Mouse (Mus musculus) CD4-positive, CD25-positive, alpha-beta regulatory T cell, adult 2 months (primary cell): ENCODE measurements around the gene Trp53rka.
"Not testable (repeated sequence)": the region's sequence is repeated elsewhere in the genome, so short reads cannot be mapped to it uniquely, and the experiment has no call there.

Source experiments
- DNase-seq: peaks from one replicate; pipeline ENCODE4 v3.0.0-alpha.2; 2012; ENCODE audit warnings: low read depth, low spot score

Gene Trp53rka

DNA sequence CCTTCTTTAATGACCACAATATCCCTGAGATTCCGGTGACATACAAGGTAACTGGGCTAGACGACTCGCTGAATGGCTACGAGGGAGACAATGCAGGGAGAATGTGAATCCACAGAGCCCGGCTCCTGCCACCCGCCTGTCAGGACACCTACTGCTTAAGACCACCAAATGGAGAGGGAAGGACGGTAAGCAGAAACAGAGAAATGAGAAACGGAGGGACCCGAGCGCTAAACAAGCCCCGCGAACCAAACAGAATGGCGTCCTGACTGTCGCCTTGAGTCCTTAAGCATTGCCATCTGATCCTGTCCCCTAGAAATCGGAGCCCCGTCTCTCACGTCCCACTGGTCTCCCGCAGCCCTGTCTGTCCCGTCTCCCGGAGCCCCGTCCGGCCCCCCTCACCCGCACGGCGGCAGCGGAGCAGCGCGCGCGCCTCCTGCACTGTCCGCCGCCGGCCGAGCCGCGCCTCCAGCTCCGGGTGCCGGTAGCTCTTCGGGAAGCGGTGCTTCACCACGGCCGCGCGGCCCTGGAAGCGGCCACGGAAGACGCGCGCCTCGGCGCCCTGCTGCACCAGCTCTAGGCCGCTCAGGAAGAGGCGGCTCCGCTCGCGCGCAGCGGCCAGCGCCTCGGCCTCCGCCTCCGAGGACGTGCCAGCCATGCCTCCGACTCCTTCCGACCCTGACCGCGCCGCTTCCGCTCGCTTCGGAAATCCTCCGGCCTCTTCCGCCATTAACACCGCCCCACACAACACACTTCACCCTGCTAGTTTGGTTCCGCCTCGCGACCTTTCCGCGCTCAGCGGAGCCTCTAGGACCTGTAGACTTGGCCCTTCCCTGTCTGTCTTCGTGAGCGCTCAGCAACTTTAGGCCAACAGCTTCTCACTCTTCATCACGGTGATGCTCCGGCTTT lies at the start of gene Trp53rka:
Gene Trp53rka (minus strand): TSS at position 677 of the 906 bp plus-strand sequence.
- DNase-seq: peak; percentile 78

DNA sequence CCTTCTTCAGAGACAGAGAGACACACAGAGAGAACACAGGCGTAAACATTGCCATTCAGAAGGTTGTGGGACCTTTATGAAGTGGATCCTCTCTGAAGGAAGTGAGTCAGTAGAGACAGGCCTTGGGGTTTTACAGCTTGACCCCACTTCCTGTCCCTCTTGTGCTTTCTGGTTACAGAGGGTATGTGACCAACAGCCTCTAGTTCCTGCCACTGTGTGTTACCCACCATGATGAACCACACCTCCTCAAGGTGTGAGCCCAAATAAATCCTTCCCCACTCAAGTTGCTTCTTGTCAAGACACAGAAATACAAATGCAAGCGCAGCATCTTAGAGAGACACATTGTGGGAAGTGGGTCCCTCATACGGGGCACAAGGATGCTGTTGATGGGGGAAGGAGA lies 47.9 kb upstream of the Trp53rka start:
- no peak for DNase-seq

DNA sequence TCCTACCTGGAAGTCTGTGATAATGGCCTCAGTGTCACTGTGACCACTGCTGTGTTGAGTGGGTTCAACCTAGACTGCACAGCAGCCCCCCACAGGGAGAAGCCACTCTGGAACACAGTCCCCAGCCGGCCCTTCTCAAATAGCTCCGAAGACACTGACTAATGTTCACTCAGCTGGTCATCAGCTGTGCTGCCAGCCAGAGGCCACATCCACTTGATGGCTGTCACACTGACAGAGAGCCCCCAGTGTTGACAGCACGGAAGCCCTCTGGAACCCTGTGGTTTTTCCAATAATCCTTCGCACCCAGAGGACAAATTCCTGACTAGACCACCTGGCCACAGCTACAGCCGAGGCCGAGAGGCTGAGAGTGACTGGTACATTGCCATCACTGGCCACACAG lies 40.7 kb upstream of the Trp53rka start:
- no peak for DNase-seq

DNA sequence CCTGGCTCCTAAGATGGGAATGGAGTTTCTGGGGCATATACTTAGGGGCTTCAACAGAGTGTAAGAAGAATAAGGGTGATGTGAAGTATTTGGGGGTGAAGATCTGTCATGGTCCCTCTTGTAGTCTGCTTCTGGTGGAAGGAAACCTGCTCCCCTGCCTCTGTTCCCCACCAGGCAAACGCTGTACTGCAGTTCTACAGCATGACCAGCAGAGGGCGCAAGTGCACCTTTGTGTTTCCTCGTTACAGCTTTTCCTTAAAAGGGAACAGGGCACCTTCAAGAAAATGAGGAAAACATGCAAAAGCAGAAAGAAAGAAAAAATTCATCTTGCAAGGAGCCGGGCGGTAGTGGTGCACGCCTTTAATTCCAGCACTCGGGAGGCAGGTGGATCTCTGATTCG lies 36.0 kb upstream of the Trp53rka start:
- DNase-seq: peak; percentile 70

DNA sequence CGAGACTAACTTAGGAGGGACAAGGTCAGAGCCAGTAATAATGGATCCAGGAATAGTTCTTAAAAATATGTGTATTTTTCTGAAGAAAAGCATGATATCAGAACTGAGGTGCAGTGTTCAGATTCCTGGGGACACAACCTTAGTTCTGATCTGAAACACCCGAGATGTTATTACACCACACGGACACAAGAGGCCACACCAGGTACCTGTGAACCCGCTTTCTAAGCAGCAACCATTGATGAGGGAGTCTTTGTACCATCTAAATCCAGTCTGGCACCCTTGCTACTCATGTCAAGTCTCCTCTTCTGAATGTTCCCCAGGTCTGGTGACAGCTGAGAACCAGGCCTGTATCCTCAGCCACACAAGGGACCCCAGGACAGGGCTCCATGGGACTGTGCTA lies 32.5 kb upstream of the Trp53rka start:
- no peak for DNase-seq

DNA sequence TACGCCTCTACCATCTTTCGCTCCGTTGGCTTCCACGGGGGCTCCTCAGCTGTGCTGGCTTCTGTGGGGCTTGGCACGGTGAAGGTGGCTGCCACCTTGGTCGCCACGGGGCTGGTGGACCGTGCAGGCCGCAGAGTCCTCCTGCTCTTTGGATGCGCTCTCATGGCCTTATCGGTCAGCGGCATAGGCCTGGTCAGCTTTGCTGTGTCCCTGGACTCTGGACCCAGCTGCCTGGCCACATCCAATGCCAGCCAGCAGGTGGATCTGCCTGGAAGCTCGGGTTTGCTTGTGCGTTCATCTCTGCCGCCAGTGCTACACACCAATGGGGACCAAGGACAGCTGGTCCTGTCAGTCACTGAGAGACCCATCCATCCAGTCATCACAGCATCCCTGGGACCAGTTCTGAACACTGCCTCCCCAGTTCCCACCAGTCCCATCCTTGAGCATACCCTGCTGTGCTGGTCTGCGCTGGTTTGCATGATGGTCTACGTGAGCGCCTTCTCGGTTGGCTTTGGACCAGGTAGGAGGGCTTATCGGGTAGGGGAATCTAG lies 22.1 kb upstream of the Trp53rka start:
- no peak for DNase-seq

DNA sequence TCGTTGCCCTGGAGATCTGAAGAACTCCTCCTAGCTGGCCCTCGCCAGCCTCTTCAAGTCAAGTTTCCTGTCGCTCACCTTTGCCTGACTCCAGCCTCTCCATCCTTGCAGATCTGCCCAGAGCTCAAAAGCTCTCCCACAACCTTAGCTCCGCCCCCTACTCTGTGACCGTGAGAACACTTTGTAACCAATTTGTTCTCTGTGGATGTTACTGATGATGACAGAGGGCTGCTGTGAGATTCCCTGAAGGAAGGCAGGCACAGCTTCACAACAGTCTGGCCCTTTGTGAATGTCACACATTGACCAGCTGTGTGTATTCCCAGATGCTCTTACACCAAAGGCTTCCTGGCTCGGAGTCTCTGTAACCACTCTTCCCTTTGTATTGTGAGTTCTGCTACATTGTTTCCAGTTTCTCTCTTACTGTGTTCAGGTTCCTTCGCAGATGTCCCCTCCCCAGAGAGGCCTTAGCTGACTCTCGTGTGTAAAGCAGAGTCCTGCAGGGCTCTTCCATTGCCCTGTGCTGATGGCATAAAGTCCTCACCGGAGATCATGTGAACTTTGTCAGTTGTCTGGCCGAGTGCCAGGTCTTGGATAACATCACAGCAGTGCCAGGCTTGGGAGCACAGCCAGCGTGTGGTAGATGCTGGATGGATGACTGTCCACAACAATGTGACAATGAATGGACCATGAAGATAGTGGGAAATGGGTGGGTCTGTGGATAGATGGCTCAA lies 19.9 kb upstream of the Trp53rka start:
- DNase-seq: no peak

DNA sequence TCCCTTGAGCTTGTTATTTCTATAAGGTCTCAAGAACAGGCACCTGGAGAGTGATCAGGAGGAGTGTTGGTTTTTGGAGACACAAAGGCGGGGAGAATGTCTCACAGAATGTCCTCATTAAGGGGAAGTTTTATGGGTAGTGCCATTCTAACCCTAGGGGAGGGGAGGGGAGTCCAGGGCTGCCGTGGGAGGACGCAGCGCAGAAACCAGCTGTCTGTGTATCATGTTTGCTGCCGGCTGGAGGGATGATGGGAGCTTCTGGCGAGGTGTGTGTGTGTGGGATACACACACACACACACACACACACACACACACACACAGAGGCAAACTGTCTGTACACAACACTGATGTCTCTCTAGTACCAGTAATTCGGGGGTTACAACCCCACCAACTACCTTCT lies 19.3 kb upstream of the Trp53rka start:
- no peak for DNase-seq

DNA sequence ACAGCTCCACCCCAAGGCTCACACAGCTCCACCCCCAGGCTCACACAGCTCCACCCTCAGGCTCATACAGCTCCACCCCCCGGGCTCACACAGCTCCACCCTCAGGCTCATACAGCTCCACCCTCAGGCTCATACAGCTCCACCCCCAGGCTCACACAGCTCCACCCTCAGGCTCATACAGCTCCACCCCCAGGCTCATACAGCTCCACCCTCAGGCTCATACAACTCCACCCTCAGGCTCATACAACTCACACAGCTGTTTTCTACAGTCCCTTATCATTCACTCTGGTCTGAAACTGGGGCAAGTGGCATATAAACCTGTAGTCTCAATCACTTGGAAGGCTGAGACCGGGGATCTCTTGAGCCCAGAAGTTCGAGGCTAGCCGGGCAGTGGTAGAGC lies 18.4 kb upstream of the Trp53rka start:
- not testable (repeated sequence) for DNase-seq

DNA sequence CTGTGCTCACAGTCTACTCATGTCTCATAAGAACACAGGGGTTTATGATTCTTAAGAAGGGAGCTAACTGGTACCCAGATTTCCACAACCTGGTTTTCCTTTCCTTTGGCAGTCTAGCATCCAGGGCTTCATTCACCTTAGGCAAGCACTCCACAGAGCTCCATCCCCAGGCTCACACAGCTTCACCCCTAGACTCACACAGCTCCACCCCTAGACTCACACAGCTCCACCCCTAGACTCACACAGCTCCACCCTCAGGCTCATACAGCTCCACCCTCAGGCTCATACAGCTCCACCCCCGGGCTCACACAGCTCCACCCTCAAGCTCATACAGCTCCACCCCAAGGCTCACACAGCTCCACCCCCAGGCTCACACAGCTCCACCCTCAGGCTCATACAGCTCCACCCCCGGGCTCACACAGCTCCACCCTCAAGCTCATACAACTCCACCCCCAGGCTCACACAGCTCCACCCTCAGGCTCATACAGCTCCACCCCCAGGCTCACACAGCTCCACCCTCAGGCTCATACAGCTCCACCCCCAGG lies 17.9 kb upstream of the Trp53rka start:
- not testable (repeated sequence) for DNase-seq

DNA sequence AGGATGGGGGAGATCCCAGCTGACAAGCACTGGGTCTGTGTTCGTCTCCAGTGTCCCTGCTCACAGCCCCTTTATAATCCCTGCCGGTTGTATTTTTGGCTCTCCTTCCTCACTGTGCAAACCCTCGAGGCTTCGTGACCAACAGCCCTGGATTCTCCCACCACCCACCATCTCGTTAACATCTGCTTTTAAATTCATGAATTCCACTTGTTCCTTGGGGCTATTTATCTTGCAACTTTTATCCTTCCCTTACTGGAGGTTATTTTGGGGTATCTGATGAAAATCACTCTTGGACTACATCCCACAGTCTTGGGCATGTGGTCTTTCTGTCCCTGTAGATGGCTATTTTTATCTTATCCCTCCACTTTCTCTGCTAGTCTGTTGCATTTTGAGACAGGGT lies 17.3 kb upstream of the Trp53rka start:
- DNase-seq: no peak

DNA sequence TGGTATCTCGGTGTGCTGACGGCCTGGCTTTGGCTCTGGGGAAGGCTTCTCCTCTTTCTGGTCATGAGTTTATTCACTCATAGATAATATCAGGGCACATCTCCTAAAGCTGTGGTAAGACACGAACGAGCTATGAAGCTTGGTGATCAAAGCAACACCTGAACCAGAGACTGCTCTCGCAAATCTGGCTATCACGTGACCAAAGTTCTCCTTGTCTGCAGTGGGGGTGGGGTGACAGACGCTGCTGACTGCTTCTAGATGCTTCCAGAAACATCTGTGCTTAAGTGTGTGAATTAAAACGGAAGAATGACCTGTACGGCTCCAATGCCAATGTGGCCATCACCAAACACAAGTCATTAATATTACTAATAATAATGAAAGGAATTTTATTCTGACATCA lies 16.6 kb upstream of the Trp53rka start:
- DNase-seq: peak; percentile 28

DNA sequence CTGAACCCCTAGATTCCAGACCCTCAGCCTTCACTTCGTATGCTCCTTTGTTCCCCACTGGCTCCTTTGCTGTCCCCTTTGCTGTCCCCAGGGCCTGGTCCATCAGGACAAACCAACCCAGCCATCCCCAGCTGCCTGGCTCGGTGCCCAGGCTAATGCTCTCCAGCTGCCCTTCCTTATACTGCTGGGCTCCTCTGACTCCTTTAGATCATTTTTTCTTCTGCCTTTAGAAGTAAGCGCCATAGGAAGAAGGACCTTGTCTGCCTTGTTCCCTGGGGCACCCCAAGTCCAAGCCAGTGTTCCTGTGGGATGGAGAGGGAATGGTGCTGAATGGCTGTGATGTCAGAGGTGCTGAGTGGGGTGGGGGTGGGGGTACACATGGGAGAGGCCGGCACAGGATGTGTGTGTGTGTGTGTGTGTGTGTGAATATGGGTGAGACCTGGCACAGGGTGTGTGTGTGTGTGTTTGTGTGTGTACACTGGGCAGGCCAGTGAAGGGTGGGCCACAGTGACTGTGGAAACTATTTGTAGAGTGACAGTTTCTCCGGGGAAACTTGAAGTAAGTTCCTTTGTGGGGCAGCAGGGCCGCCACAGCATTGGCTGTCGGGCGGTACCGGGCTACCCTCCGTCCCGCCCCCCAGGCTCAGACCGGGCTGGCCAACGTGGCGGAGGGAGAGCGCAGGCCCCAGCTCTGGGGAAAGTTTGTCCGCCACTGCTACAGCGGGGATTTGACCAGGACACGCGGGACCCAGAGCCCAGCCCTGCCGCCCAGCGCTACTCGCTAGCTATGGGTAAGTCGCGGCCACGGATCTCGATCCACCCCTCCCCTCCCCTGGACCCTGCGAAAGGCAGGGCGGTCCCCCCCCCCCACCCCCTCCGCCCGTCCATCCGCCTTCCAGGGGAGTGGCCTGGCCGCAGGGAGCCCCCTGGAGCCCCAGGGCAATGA lies 10.4 kb upstream of the Trp53rka start, which contains the start of gene Slc2a10:
Gene Slc2a10 (plus strand): TSS at position 529 of the 945 bp plus-strand sequence.
- DNase-seq: no peak

DNA sequence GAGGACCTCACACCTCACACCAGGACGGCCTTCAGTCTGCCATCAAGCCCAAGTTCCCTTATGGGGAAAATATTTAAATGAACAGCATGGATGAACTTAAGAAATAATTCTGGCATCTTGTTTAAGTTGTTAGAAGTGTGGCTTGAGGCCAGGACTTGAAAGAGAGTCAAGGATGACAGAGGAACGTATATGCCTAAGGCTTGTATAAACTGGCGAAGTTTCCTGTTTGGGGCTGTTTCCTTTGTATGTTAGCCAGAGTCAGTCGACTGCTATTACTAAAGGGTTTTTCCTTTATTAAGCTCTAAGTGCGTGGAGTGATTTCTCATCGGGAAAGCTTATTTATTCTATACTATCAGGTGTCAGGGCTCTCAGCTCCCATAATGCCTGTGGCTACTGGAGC lies 5.7 kb upstream of the Trp53rka start:
- DNase-seq: no peak

DNA sequence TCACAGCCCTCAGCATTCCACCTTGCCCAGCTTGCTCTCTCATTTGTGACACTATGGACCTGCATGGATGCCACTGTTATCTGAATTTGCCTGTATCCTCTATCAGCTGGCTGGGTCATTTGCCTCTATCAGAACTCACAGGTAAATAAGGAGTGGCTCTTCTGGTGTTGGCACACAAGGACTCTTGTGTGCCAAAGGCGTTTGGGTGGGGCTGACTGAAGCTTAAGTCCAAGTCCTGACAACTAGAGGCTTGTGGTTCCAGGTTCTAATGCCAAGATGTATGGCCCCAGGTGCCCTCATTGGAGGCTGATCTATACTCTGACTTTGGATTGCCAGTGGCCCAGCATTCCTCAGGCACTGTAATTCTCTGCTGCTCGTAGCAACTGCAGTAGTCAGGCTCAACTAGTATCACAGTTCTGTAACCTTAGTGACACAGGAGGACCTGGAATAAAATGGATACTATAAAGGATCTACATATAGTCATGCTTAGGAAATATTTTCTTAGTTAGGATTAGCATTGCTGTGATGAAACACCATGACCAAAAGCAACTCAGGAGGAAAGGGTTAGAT lies 4.7 kb upstream of the Trp53rka start:
- no peak for DNase-seq

DNA sequence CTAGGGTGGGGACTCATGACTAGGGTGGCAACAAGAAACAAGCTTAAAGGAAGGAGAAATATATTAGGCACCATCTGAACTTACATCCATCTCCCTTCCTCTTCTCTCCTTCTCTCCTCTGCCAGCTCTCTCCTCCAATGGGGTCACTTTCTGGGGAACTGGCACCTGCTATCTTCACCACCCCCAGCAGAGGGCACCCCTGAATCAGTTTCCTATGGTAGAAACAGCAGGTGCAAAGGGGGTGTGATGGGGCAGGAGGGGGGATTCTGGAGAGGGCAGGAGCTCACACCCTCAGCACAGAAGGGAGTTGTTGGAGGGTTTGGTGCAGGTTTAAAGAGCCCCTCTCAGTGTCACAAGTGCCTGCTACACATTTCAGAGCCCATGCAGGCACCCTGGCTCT lies 3.1 kb upstream of the Trp53rka start:
- peak; percentile 78 for DNase-seq

DNA sequence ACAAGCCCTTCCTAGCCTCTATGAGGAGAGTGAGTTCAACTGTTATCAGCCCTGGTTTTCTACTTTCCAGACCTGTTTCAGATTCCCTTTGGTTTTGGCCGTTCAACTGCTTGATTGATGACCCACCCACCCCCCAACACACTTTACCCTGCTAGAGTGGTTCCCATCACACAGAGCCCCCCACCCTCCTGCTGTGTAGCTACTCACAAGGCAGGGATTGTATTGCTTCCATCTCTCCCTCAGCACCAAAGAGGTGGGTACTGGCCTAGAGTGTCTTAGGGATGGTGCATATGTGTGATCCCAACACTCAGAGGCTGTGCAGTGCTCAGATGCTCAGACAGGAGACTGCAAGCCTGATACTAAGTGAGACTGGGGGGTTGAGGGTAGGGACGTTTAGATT lies 1.4 kb upstream of the Trp53rka start:
- no peak for DNase-seq

DNA sequence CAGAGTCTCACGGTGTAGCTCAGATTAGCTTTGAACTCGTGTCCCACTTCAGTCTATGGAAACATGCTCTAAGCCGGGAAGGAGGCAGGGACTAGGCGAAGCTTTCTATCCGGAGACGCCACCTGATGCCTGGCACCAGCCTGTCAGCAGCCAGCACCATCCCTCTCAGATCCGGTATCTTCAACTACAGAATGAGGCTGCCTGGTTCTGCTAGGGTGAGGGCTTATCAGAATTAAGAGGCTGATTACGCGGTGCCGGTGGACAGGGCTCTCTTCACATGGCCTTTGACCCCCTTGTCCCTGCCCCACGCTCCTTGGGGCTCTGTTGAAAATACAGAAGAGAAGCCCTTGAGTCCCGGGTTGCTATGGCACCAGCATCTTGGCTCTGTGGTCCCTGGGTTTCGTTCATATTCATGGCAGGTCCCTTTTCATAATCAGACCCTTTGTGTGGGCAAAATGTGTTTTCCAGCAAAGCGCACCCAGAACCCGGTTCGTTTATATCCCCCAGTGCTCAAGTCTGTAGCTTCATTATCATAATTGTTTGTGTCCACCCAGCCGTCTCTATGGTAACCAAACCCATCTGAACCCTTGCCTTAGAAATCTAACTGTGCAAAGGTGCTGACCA lies 575 bp upstream of the Trp53rka start:
- no peak for DNase-seq

DNA sequence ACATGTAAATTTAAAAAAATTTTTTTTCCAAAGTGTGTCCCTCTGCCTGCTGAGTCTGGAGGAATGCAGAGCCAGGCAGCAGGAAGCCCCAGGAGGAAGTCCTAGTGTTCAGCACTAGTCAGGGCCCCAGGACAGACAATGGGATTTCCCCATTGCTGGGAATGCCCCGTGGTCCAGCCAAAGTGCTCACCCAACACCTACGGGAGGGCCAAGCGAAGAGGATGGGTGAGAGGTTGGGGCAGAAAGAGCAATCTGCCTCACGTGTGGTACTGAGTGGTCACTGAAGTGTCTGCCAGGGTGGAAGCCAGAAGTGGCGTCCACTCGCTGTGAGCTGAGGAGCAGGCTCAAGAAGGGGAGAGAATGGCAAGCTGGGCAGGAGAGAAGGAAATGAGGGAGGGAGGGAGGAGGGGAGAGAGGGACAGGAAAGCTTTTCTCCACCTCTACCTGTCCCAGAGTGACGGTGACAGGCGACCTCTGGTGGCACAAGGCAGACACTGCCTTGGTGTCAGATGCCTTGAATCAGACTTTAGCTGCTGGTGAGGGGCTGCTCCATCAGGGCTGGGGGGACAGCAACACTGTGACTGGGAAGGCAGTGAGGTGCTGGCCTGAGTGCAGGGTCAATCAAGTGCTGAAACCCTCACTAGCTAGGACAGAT lies 6.1 kb downstream of the Trp53rka start:
- DNase-seq: peak; percentile 80

DNA sequence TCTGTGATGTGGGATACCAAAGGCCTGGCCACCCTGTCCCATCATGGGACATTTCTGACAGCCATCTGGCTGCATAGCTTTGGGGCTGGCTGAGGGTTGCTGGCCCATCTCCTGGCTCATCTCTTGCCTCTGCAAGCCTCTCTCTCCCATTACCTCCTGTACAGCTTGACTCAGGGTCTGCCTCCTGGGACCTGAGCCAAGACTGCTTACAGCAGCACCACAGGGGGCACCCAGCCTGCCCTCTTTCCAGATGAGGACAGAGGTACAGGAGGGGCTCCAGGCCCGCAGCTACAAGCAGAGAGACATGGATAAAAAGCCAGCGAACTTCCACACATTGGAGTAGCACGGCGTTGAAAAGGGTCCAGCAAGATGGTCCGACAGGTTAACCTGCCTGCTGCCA lies 6.7 kb downstream of the Trp53rka start:
- no peak for DNase-seq
